Mouse (Mus musculus): Measurements from ENCODE around the gene Tnfrsf19. TPM values are rescaled to one million over a fixed set of nuclear protein-coding genes. Genes with fewer than 3 reads are reported as not detected.
A peak's percentile ranks its signal among the peaks of the same experiment; 100 is the strongest.

The Tnfrsf19 gene
- total RNA-seq, 1 experiment: 13.2 TPM

DNA sequence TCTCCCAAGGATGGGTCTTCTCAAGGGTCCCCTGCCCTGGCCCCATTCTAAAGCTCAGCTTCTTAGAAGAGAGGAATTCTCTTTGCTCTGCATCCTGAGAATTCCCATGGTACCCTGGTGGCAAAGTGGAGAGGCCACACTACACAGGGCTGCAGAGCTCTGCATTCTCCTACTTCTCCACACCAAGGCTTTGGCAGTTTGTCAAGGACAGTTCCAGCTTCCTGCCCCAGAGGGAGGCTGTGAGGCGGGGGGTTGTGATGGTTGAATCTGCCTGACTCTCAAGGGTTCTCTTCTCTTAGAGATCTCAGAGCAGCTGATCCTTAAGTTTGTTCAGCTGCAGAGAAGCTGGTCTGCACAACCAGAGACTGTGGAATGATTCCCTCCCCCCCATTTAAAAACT, 23.9 kb downstream of the Tnfrsf19 start:
- H3K9me3 ChIP-seq (ENCODE audit: control insufficient read depth, insufficient read depth, low read depth, low read length): no peaks in the 10 kb centered on the region
- no peak overlapping the region for H3K27ac ChIP-seq (ENCODE audit: insufficient read depth, low read depth, low read length, poor library complexity, severe bottlenecking)
- in situ Hi-C loops (cut with MboI; ENCODE audit: low sequenced_read_pairs in 2 of 2, unreplicated experiment in 2 of 2): no loop called here
- H3K9ac ChIP-seq (ENCODE audit: insufficient read depth, low read depth, low read length, poor library complexity, severe bottlenecking): no peak overlapping the region
- no peak for DNase-seq (ENCODE audit: low read depth, low spot score)
- peaks cover 2 to 13% of the 10 kb centered on the region in 2 experiments; a peak in 2 of 4 replicates for H3K4me1 ChIP-seq (ENCODE audit: control insufficient read depth in 2 of 2, insufficient read depth in 2 of 2, low read length in 2 of 2, poor library complexity in 1 of 2)
- H3K36me3 ChIP-seq (ENCODE audit: control insufficient read depth, insufficient read depth, low read length, poor library complexity, severe bottlenecking): no peaks in the 10 kb centered on the region
- H3K4me3 ChIP-seq (ENCODE audit: insufficient read depth in 1 of 2, low read depth in 1 of 2, low read length in 2 of 2, poor library complexity in 1 of 2, severe bottlenecking in 1 of 2): no peak overlapping the region
- TF ChIP-seq MAFK (IDR thresholded peaks at IDR 0.05; ENCODE audit: insufficient read depth, low read depth, low read length) (no peak), ZNF384 (IDR thresholded peaks at IDR 0.05; ENCODE audit: low read depth, low read length) (no peak), ZC3H11A (IDR thresholded peaks at IDR 0.05; ENCODE audit: borderline replicate concordance, low read depth, low read length) (no peak), HCFC1 (IDR thresholded peaks at IDR 0.05; ENCODE audit: borderline replicate concordance, insufficient read depth, low read length) (no peak)

DNA sequence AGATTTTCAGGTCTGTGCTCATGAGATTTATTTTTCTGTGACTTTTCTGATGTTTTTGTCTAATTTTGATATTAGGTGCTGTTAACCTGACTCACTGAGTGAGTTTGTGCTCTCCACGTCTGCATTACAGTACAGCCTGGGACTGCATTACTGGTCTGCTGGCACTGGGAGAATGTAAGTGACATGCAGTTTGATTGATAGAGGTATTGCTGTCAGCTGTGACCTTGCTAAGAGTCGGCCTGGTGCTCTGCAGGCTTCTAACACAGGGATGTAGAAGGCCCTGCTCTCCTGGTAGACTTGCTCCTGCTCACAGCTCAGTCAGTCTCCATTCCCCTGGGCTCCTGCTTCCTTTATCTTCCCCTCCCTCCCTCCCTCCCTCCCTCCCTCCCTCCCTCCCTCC, 25.3 kb downstream of the Tnfrsf19 start:
- Histone ChIP-seq H3K9me3 (ENCODE audit: control insufficient read depth, insufficient read depth, low read depth, low read length) (no peaks in the 10 kb centered on the region), H3K36me3 (ENCODE audit: control insufficient read depth, insufficient read depth, low read length, poor library complexity, severe bottlenecking) (no peaks in the 10 kb centered on the region), H3K27ac (ENCODE audit: insufficient read depth, low read depth, low read length, poor library complexity, severe bottlenecking) (no peak overlapping the region), H3K4me3 (ENCODE audit: insufficient read depth in 1 of 2, low read depth in 1 of 2, low read length in 2 of 2, poor library complexity in 1 of 2, severe bottlenecking in 1 of 2) (no peak overlapping the region), H3K9ac (ENCODE audit: insufficient read depth, low read depth, low read length, poor library complexity, severe bottlenecking) (no peak overlapping the region), H3K4me1 (ENCODE audit: control insufficient read depth in 2 of 2, insufficient read depth in 2 of 2, low read length in 2 of 2, poor library complexity in 1 of 2) (peaks cover 2 to 16% of the 10 kb centered on the region in 2 experiments; a peak in 2 of 4 replicates)
- TF ChIP-seq HCFC1 (IDR thresholded peaks at IDR 0.05; ENCODE audit: borderline replicate concordance, insufficient read depth, low read length) (no peak), CHD2 (IDR thresholded peaks at IDR 0.05; ENCODE audit: low read depth, low read length) (no peak), MAFK (IDR thresholded peaks at IDR 0.05; ENCODE audit: insufficient read depth, low read depth, low read length) (no peak), ZC3H11A (IDR thresholded peaks at IDR 0.05; ENCODE audit: borderline replicate concordance, low read depth, low read length) (no peak), ZNF384 (IDR thresholded peaks at IDR 0.05; ENCODE audit: low read depth, low read length) (no peak)
- in situ Hi-C loops (cut with MboI; ENCODE audit: low sequenced_read_pairs in 2 of 2, unreplicated experiment in 2 of 2): no loop called here
- DNase-seq (ENCODE audit: low read depth, low spot score): no peak

DNA sequence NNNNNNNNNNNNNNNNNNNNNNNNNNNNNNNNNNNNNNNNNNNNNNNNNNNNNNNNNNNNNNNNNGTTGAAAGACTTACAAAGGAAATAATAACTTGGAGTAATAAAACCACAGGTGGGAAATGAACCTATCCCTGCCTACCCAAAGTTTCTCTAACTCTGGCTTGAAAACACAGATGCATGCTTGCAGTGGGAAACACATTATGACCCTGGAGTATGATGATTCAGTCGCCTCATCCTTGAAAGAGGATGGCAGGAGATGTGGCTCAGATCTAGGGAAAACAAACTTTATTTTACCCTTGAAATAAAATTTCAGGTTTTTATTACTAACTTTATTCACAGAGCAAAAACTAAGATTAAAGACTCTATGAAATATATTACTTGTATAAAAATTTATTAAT, 26.4 kb downstream of the Tnfrsf19 start:
- Histone ChIP-seq H3K4me1 (ENCODE audit: control insufficient read depth in 2 of 2, insufficient read depth in 2 of 2, low read length in 2 of 2, poor library complexity in 1 of 2) (peaks cover 2 to 16% of the 10 kb centered on the region in 2 experiments; a peak in 2 of 4 replicates), H3K36me3 (ENCODE audit: control insufficient read depth, insufficient read depth, low read length, poor library complexity, severe bottlenecking) (no peaks in the 10 kb centered on the region), H3K9me3 (ENCODE audit: control insufficient read depth, insufficient read depth, low read depth, low read length) (no peaks in the 10 kb centered on the region), H3K4me3 (ENCODE audit: insufficient read depth in 1 of 2, low read depth in 1 of 2, low read length in 2 of 2, poor library complexity in 1 of 2, severe bottlenecking in 1 of 2) (no peak overlapping the region), H3K27ac (ENCODE audit: insufficient read depth, low read depth, low read length, poor library complexity, severe bottlenecking) (no peak overlapping the region), H3K9ac (ENCODE audit: insufficient read depth, low read depth, low read length, poor library complexity, severe bottlenecking) (no peak overlapping the region)
- no peak for TF ChIP-seq MAFK (IDR thresholded peaks at IDR 0.05; ENCODE audit: insufficient read depth, low read depth, low read length)
- no peak for TF ChIP-seq CHD2 (IDR thresholded peaks at IDR 0.05; ENCODE audit: low read depth, low read length)
- no peak for TF ChIP-seq HCFC1 (IDR thresholded peaks at IDR 0.05; ENCODE audit: borderline replicate concordance, insufficient read depth, low read length)
- no peak for TF ChIP-seq ZC3H11A (IDR thresholded peaks at IDR 0.05; ENCODE audit: borderline replicate concordance, low read depth, low read length)
- no peak for TF ChIP-seq ZNF384 (IDR thresholded peaks at IDR 0.05; ENCODE audit: low read depth, low read length)
- no peak for DNase-seq (ENCODE audit: low read depth, low spot score)
- in situ Hi-C loops (cut with MboI; ENCODE audit: low sequenced_read_pairs in 2 of 2, unreplicated experiment in 2 of 2): no loop called here

DNA sequence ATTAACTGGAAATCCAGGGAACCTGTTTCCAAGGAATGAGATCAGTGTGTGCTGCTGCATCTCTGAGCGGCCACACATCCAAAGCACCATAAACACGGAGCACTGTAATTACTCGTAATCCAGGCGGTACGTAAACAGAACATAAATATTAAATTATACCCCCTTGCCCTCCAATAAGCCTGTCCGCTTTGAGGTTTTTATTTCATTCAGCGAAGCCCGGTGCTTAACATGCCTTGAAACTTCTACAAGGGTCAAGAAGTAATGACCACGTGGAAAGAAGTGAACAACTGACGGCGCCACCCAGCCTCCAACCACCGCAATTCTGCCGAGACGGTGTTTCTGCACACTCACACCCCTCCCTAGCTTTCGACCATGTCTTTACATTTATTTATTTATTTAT, 31.7 kb downstream of the Tnfrsf19 start:
- in situ Hi-C loops (cut with MboI; ENCODE audit: low sequenced_read_pairs in 2 of 2, unreplicated experiment in 2 of 2): no loop called here
- no peak overlapping the region for H3K4me3 ChIP-seq (ENCODE audit: insufficient read depth in 1 of 2, low read depth in 1 of 2, low read length in 2 of 2, poor library complexity in 1 of 2, severe bottlenecking in 1 of 2)
- peaks cover 1 to 10% of the 10 kb centered on the region in 2 experiments; a peak in 2 of 4 replicates for H3K4me1 ChIP-seq (ENCODE audit: control insufficient read depth in 2 of 2, insufficient read depth in 2 of 2, low read length in 2 of 2, poor library complexity in 1 of 2)
- no peak overlapping the region for H3K27ac ChIP-seq (ENCODE audit: insufficient read depth, low read depth, low read length, poor library complexity, severe bottlenecking)
- no peaks in the 10 kb centered on the region for H3K36me3 ChIP-seq (ENCODE audit: control insufficient read depth, insufficient read depth, low read length, poor library complexity, severe bottlenecking)
- TF ChIP-seq MAFK (IDR thresholded peaks at IDR 0.05; ENCODE audit: insufficient read depth, low read depth, low read length) (no peak), ZC3H11A (IDR thresholded peaks at IDR 0.05; ENCODE audit: borderline replicate concordance, low read depth, low read length) (no peak), ZNF384 (IDR thresholded peaks at IDR 0.05; ENCODE audit: low read depth, low read length) (no peak)
- H3K9ac ChIP-seq (ENCODE audit: insufficient read depth, low read depth, low read length, poor library complexity, severe bottlenecking): no peak overlapping the region
- H3K9me3 ChIP-seq (ENCODE audit: control insufficient read depth, insufficient read depth, low read depth, low read length): no peaks in the 10 kb centered on the region
- no peak for DNase-seq (ENCODE audit: low read depth, low spot score)

DNA sequence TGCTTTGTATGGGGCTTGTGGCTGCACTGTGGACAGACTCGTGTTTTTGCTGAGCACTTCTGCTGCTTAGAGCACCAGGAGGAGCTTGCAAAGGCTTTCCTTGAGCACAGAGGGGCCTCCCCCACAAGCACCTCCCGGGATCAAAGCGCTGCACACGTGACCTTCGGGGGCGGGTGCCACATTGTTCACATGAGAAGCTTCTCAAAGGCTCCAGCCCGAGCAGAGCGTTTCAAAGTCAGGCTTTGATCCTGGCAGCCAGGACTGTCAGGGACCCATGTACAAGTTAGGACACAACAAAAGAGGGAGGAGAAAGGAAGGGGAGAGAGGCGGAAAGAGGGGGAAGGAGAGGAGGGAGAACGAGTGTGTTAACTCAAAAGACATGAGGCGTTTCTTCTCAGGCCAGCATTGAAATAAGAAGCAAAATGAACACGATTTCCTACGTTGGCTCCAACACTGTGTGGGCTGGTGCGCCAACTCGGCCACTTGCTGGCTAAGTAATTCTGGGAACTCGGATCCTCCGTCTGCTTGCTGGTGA, 33.8 kb downstream of the Tnfrsf19 start:
- no peaks in the 10 kb centered on the region for H3K36me3 ChIP-seq (ENCODE audit: control insufficient read depth, insufficient read depth, low read length, poor library complexity, severe bottlenecking)
- H3K4me3 ChIP-seq (ENCODE audit: insufficient read depth in 1 of 2, low read depth in 1 of 2, low read length in 2 of 2, poor library complexity in 1 of 2, severe bottlenecking in 1 of 2): peak overlapping the region in 1 of 2 experiments; percentile 41; a peak in 2 of 4 replicates
- H3K27ac ChIP-seq (ENCODE audit: insufficient read depth, low read depth, low read length, poor library complexity, severe bottlenecking): no peak overlapping the region
- no peaks in the 10 kb centered on the region for H3K9me3 ChIP-seq (ENCODE audit: control insufficient read depth, insufficient read depth, low read depth, low read length)
- TF ChIP-seq MAFK (IDR thresholded peaks at IDR 0.05; ENCODE audit: insufficient read depth, low read depth, low read length): no peak
- TF ChIP-seq ZC3H11A (IDR thresholded peaks at IDR 0.05; ENCODE audit: borderline replicate concordance, low read depth, low read length): no peak
- no peak for TF ChIP-seq HCFC1 (IDR thresholded peaks at IDR 0.05; ENCODE audit: borderline replicate concordance, insufficient read depth, low read length)
- TF ChIP-seq CHD2 (IDR thresholded peaks at IDR 0.05; ENCODE audit: low read depth, low read length): no peak
- TF ChIP-seq ZNF384 (IDR thresholded peaks at IDR 0.05; ENCODE audit: low read depth, low read length): no peak
- H3K9ac ChIP-seq (ENCODE audit: insufficient read depth, low read depth, low read length, poor library complexity, severe bottlenecking): 0 out of 2 replicates have a peak overlapping the region, but pooled peaks have one; percentile 5
- peak; percentile 93 for DNase-seq (ENCODE audit: low read depth, low spot score)
- peaks cover 1 to 8% of the 10 kb centered on the region in 2 experiments; a peak in 2 of 4 replicates for H3K4me1 ChIP-seq (ENCODE audit: control insufficient read depth in 2 of 2, insufficient read depth in 2 of 2, low read length in 2 of 2, poor library complexity in 1 of 2)
- in situ Hi-C loops (cut with MboI; ENCODE audit: low sequenced_read_pairs in 2 of 2, unreplicated experiment in 2 of 2): no loop called here

Data from ES-E14 (cell line).